Mouse (Mus musculus) heart, adult 2 months (tissue): ENCODE data around the gene Dgcr2. TPM values are rescaled to one million over a fixed set of nuclear protein-coding genes. Genes with fewer than 3 reads are reported as not detected.
A peak's percentile ranks its signal among the peaks of the same experiment; 100 is the strongest.

ENCODE experiments used
- DNase-seq, 2 experiments: peaks; one replicate each; pipeline ENCODE4 v3.0.0; 2021
- H3K27ac ChIP-seq: fragments of 200-600 bp; 2 replicates; pipeline ENCODE4 v1.8.1; 2022
- H3K27me3 ChIP-seq: fragments of 200-500 bp; 2 replicates; pipeline ENCODE4 v1.6.1; 2012; ENCODE audit warnings: mild to moderate bottlenecking, low read length, inconsistent platforms, mixed read lengths; ENCODE audit not compliant: control insufficient read depth, insufficient read depth
- H3K36me3 ChIP-seq: fragments of 200-500 bp; 2 replicates; pipeline ENCODE4 v1.6.1; 2012; ENCODE audit warnings: low read length, inconsistent platforms; ENCODE audit not compliant: control insufficient read depth, insufficient read depth
- H3K4me1 ChIP-seq: fragments of 200-500 bp; 2 replicates; pipeline ENCODE4 v1.6.1; 2011; ENCODE audit warnings: low read length; ENCODE audit not compliant: control insufficient read depth, insufficient read depth
- H3K4me3 ChIP-seq: fragments of 200-600 bp; 2 replicates; pipeline ENCODE4 v1.8.1; 2022
- H3K79me2 ChIP-seq: fragments of 200-500 bp; replicated peaks from 2 replicates; pipeline ENCODE4 v1.6.1; 2012; ENCODE audit warnings: mild to moderate bottlenecking, inconsistent platforms, low read length, moderate library complexity, mixed read lengths; ENCODE audit not compliant: control insufficient read depth, insufficient read depth
- H3K9ac ChIP-seq: fragments of 200-500 bp; 2 replicates; pipeline ENCODE4 v1.6.1; 2012; ENCODE audit warnings: low read depth, mild to moderate bottlenecking, control low read depth, inconsistent platforms, low read length, mixed read lengths
- CTCF ChIP-seq: fragments of 200-600 bp; IDR thresholded peaks from 2 replicates; pipeline ENCODE4 v1.8.1; 2022; ENCODE audit warnings: antibody characterized with exemption, mild to moderate bottlenecking, moderate library complexity
- EP300 ChIP-seq: fragments of 200-500 bp; IDR thresholded peaks from 2 replicates; pipeline ENCODE4 v1.6.1; 2011; ENCODE audit warnings: low read depth, low read length, control low read depth; ENCODE audit not compliant: insufficient read depth
- POLR2A ChIP-seq: fragments of 200-500 bp; IDR thresholded peaks from 2 replicates; pipeline ENCODE4 v1.6.1; 2011; ENCODE audit warnings: mild to moderate bottlenecking, low read depth, low read length, control low read depth; ENCODE audit not compliant: insufficient read depth
- WGBS: fragments of 180-500 bp; shearing (Covaris S2); methylation state at CpG from one replicate; pipeline ENCODE4 v1.1.7; 2018; 5-methylcytosine and 5-hydroxymethylcytosine counted together
- intact Hi-C: fragments of 180-260 bp; cut with DNase I; formaldehyde crosslinking; loops from one replicate; pipeline ENCODE4 v1.15.1; 2025
- polyA plus RNA-seq: library from polyadenylated mRNA; depleted of rRNA; stranded (reverse); fragments of >200 nt; gene quantifications from 2 replicates; pipeline ENCODE4 v1.2.3, GENCODE M21; 2012
- total RNA-seq, 2 experiments: library from RNA; stranded (reverse); gene quantifications; 2 replicates each; pipeline ENCODE4 v1.2.3; 2021

Gene Dgcr2
- total and polyA plus RNA-seq, 3 experiments, result 46.5 to 64.3 (median 55.7) TPM

DNA sequence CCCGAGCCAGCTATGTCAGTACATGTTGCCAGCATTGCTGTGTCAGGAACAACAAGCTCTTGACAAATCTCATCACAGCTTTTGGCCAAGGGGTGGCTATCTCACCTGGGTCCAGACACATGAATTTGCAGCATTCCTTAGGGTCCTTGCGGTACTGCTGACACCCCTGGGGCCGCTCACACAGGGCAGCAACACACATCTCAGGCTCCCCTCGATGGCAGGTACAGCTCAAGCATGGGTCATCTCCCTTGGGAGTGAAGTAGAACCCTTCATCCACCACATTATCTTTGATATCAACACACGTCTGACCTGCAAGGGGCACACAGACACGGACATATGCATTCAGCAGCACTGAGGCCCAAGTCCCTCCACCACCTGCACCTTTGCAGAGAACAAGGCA is 48.9 kb downstream of the Dgcr2 start:
- Histone ChIP-seq H3K4me3 (no peak overlapping the region), H3K27ac (no peak overlapping the region), H3K79me2 (no peaks in the 10 kb centered on the region), H3K36me3 (no peaks in the 10 kb centered on the region), H3K9ac (no peak overlapping the region), H3K27me3 (no peaks in the 10 kb centered on the region), H3K4me1 (no peaks in the 10 kb centered on the region)
- intact Hi-C loops, result no loop called here
- DNase-seq, result no peak
- 72% methylated on average over 6 of the region's 6 CpGs for WGBS
- TF ChIP-seq POLR2A (no peak), CTCF (no peak), EP300 (no peak)

DNA sequence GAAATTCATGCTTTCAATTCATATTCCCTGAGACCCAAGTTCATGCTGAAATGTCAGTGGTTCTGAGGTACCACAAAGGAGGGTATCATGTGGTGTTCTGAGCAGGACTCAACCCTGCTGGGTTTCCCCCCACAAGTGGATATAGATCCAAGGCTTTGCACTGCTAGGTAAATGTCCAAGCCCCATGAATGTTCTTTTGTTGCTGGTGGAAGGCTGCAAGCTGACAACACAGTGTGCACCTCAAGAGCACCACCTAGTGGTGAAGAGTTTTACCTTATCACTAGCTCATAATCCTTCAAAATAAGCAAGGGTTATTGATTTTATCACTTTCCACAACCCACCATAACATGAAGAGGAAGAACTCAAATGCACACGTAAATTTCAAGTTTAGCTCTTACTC is 49.4 kb downstream of the Dgcr2 start:
- H3K9ac ChIP-seq, result no peak overlapping the region
- no peak for TF ChIP-seq EP300
- no peak for TF ChIP-seq POLR2A
- TF ChIP-seq CTCF, result peak; percentile 88
- DNase-seq, result no peak
- H3K4me1 ChIP-seq, result no peaks in the 10 kb centered on the region
- no peak overlapping the region for H3K4me3 ChIP-seq
- no peaks in the 10 kb centered on the region for H3K36me3 ChIP-seq
- WGBS, result 27% methylated on average over 1 of the region's 1 CpGs
- no peak overlapping the region for H3K27ac ChIP-seq
- no peaks in the 10 kb centered on the region for H3K79me2 ChIP-seq
- H3K27me3 ChIP-seq, result no peaks in the 10 kb centered on the region
- intact Hi-C loops, result no loop called here

GRCm38 (mm10) chr16:17848431-17848830 is 49.9 kb downstream of the Dgcr2 start:
- WGBS, result 80% methylated on average over 6 of the region's 6 CpGs
- no peaks in the 10 kb centered on the region for H3K36me3 ChIP-seq
- no peak for DNase-seq
- H3K27me3 ChIP-seq, result no peaks in the 10 kb centered on the region
- H3K79me2 ChIP-seq, result no peaks in the 10 kb centered on the region
- TF ChIP-seq POLR2A (no peak), EP300 (no peak), CTCF (no peak)
- H3K27ac ChIP-seq, result no peak overlapping the region
- no peak overlapping the region for H3K9ac ChIP-seq
- no peaks in the 10 kb centered on the region for H3K4me1 ChIP-seq
- no peak overlapping the region for H3K4me3 ChIP-seq
- intact Hi-C loops, result no loop called here

- Histone ChIP-seq H3K27me3 (no peaks in the 10 kb centered on the region), H3K27ac (no peak overlapping the region), H3K9ac (no peak overlapping the region), H3K4me1 (no peaks in the 10 kb centered on the region), H3K79me2 (no peaks in the 10 kb centered on the region), H3K4me3 (no peak overlapping the region), H3K36me3 (no peaks in the 10 kb centered on the region)
- WGBS, result 85% methylated on average over 10 of the region's 10 CpGs
- DNase-seq, result no peak
- TF ChIP-seq POLR2A, result no peak
- intact Hi-C loops, result no loop called here
Measured at GRCm38 (mm10) chr16:17843701-17844365, 54.5 kb downstream of the Dgcr2 start.

DNA sequence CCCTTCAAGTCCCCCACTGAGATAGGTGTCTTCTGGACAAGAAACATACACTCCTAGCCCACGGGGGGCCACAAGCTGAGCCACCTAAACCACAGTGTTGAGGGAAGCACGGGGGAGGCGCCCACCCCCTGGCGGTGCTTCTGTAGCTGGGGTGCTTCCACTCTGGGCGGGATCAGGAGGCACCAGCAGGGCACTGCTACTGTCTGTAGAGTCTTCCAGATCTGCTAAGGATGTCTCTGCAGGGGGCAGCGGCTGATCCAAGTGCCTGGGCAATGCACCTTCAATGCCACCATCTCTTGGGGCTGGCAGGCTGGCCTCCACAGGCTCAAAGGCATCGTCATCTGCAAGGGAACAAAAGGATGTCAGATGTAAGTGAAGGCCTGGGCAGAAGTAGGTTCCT is 55.9 kb downstream of the Dgcr2 start:
- no peaks in the 10 kb centered on the region for H3K27me3 ChIP-seq
- H3K4me3 ChIP-seq, result no peak overlapping the region
- no peak overlapping the region for H3K9ac ChIP-seq
- TF ChIP-seq POLR2A, result no peak
- TF ChIP-seq EP300, result no peak
- intact Hi-C loops, result no loop called here
- H3K79me2 ChIP-seq, result no peaks in the 10 kb centered on the region
- no peak overlapping the region for H3K27ac ChIP-seq
- 96% methylated on average over 7 of the region's 7 CpGs for WGBS
- no peaks in the 10 kb centered on the region for H3K36me3 ChIP-seq
- no peak for DNase-seq
- no peaks in the 10 kb centered on the region for H3K4me1 ChIP-seq

DNA sequence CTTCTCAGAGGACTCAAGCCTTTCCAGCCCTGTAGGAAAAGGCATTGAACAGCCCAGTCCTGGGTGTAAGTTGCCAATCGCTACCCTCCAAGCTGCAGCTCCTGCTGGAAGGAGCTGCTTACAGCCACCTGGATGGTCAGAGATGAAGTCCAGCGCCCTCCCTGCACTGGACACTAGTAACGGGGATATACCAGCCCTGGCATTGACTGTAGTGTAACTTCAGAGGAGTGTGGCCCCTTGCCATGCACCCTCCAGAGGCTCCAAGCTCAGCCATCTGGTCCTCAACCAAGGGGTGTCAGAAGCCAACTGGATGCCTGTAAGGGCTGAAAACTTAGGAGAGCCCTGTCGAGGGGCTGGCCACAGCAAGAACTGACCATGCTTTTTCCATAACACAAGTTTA is 58.4 kb downstream of the Dgcr2 start:
- 75% methylated on average over 4 of the region's 4 CpGs for WGBS
- no peak overlapping the region for H3K27ac ChIP-seq
- no peaks in the 10 kb centered on the region for H3K79me2 ChIP-seq
- DNase-seq, result no peak
- H3K4me3 ChIP-seq, result no peak overlapping the region
- TF ChIP-seq EP300 (no peak), CTCF (no peak), POLR2A (no peak)
- no peak overlapping the region for H3K9ac ChIP-seq
- no peaks in the 10 kb centered on the region for H3K4me1 ChIP-seq
- H3K36me3 ChIP-seq, result no peaks in the 10 kb centered on the region
- intact Hi-C loops, result no loop called here
- H3K27me3 ChIP-seq, result peaks cover 3% of the 10 kb centered on the region; the same call in 1 of the 2 replicates
